Mouse (Mus musculus): ENCODE data around the gene Gm21915. TPM values are rescaled to one million over a fixed set of nuclear protein-coding genes. Genes with fewer than 3 reads are reported as not detected.
A peak's percentile ranks its signal among the peaks of the same experiment; 100 is the strongest.

Gene Gm21915
- polyA plus RNA-seq, 1 experiment from 2014 or later: not detected

- Histone ChIP-seq H3K9ac (replicated peaks; ENCODE audit: low read depth, low read length) (no peak overlapping the region), H3K27ac (ENCODE audit: low read length) (no peak overlapping the region), H3K4me1 (ENCODE audit: control insufficient read depth, insufficient read depth, low read length) (peaks cover 14% of the 10 kb centered on the region), H3K4me3 (ENCODE audit: low read depth, low read length) (no peak overlapping the region), H3K4me2 (replicated peaks; ENCODE audit: low read depth, low read length) (no peak overlapping the region), H3K9me3 (ENCODE audit: control insufficient read depth, low read depth, low read length) (no peaks in the 10 kb centered on the region), H3K27me3 (ENCODE audit: control insufficient read depth, insufficient read depth, low read length) (no peaks in the 10 kb centered on the region), H3K36me3 (ENCODE audit: control insufficient read depth, insufficient read depth, low read length) (0 out of 2 replicates have a peak, but pooled peaks cover 2% of the 10 kb centered on the region)
- ATAC-seq (ENCODE audit: insufficient number of reproducible peaks, insufficient read depth, low FRiP score, low read depth): no peak
- 89% methylated on average over 4 of the region's 4 CpGs for WGBS
These were observed 25.7 kb downstream of the Gm21915 start for GRCm38 (mm10) chr9:40696086-40696485.

DNA sequence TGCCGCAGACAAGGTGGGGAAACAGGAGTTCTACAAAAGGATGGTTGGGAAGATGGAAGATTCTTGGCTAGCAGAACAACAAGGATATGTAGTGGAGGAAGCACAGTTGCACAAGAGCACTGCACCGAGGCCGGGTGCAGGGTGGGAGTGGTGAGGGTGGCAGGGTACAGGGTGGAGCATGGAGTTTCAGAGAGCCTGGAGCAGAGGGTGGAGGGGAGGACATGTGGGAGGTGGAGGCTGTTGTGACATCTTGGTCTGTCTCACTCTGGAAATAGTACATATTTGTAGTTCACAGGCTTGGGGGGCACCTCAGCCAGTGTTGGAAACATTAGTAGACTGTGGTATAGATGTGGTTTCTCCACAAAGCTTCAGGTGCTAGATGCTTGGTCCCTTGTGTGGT lies 28.8 kb downstream of the Gm21915 start:
- Histone ChIP-seq H3K36me3 (ENCODE audit: control insufficient read depth, insufficient read depth, low read length) (0 out of 2 replicates have a peak, but pooled peaks cover 2% of the 10 kb centered on the region), H3K9me3 (ENCODE audit: control insufficient read depth, low read depth, low read length) (no peaks in the 10 kb centered on the region), H3K4me3 (ENCODE audit: low read depth, low read length) (no peak overlapping the region), H3K4me1 (ENCODE audit: control insufficient read depth, insufficient read depth, low read length) (peaks cover 5% of the 10 kb centered on the region; the same call in 1 of the 2 replicates), H3K27ac (ENCODE audit: low read length) (no peak overlapping the region), H3K27me3 (ENCODE audit: control insufficient read depth, insufficient read depth, low read length) (no peaks in the 10 kb centered on the region), H3K9ac (replicated peaks; ENCODE audit: low read depth, low read length) (no peak overlapping the region), H3K4me2 (replicated peaks; ENCODE audit: low read depth, low read length) (no peak overlapping the region)
- 80% methylated on average over 3 of the region's 3 CpGs for WGBS
- no peak for ATAC-seq (ENCODE audit: insufficient number of reproducible peaks, insufficient read depth, low FRiP score, low read depth)

DNA sequence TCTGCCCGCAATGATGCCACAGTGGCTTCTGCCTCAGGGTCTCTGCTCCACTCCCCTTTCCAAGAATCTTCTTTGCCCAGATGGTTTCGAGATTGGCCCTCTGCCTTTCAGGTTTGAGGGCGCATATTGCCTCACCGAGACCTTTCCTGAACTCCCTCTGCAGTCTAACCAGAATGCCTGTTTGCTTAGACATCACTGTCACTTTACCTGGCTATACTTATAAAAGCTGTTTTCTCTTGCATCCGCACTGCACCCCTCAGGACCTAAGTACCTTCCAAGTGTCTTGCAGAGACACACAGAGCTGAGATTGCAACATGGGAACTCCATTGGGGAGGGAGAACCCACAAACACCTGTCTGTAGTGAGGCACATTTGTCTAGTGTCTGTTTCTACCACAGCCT lies 29.8 kb downstream of the Gm21915 start:
- no peaks in the 10 kb centered on the region for H3K9me3 ChIP-seq (ENCODE audit: control insufficient read depth, low read depth, low read length)
- ATAC-seq (ENCODE audit: insufficient number of reproducible peaks, insufficient read depth, low FRiP score, low read depth): no peak
- no peaks in the 10 kb centered on the region for H3K27me3 ChIP-seq (ENCODE audit: control insufficient read depth, insufficient read depth, low read length)
- no peak overlapping the region for H3K4me2 ChIP-seq (replicated peaks; ENCODE audit: low read depth, low read length)
- WGBS: 83% methylated on average over 5 of the region's 5 CpGs
- H3K9ac ChIP-seq (replicated peaks; ENCODE audit: low read depth, low read length): no peak overlapping the region
- H3K4me1 ChIP-seq (ENCODE audit: control insufficient read depth, insufficient read depth, low read length): peaks cover 11% of the 10 kb centered on the region; the same call in 1 of the 2 replicates
- no peak overlapping the region for H3K27ac ChIP-seq (ENCODE audit: low read length)
- H3K4me3 ChIP-seq (ENCODE audit: low read depth, low read length): no peak overlapping the region
- H3K36me3 ChIP-seq (ENCODE audit: control insufficient read depth, insufficient read depth, low read length): 0 out of 2 replicates have a peak, but pooled peaks cover 2% of the 10 kb centered on the region

- H3K36me3 ChIP-seq (ENCODE audit: control insufficient read depth, insufficient read depth, low read length): no peaks in the 10 kb centered on the region
- no peak overlapping the region for H3K27ac ChIP-seq (ENCODE audit: low read length)
- H3K4me2 ChIP-seq (replicated peaks; ENCODE audit: low read depth, low read length): no peak overlapping the region
- peaks cover 17% of the 10 kb centered on the region; the same call in 1 of the 2 replicates for H3K4me1 ChIP-seq (ENCODE audit: control insufficient read depth, insufficient read depth, low read length)
- ATAC-seq (ENCODE audit: insufficient number of reproducible peaks, insufficient read depth, low FRiP score, low read depth): no peak
- no peak overlapping the region for H3K9ac ChIP-seq (replicated peaks; ENCODE audit: low read depth, low read length)
- WGBS: 21% methylated on average over 10 of the region's 10 CpGs
- H3K27me3 ChIP-seq (ENCODE audit: control insufficient read depth, insufficient read depth, low read length): no peaks in the 10 kb centered on the region
- no peak overlapping the region for H3K4me3 ChIP-seq (ENCODE audit: low read depth, low read length)
- H3K9me3 ChIP-seq (ENCODE audit: control insufficient read depth, low read depth, low read length): no peaks in the 10 kb centered on the region
These were observed 34.2 kb downstream of the Gm21915 start for GRCm38 (mm10) chr9:40704364-40705276.

DNA sequence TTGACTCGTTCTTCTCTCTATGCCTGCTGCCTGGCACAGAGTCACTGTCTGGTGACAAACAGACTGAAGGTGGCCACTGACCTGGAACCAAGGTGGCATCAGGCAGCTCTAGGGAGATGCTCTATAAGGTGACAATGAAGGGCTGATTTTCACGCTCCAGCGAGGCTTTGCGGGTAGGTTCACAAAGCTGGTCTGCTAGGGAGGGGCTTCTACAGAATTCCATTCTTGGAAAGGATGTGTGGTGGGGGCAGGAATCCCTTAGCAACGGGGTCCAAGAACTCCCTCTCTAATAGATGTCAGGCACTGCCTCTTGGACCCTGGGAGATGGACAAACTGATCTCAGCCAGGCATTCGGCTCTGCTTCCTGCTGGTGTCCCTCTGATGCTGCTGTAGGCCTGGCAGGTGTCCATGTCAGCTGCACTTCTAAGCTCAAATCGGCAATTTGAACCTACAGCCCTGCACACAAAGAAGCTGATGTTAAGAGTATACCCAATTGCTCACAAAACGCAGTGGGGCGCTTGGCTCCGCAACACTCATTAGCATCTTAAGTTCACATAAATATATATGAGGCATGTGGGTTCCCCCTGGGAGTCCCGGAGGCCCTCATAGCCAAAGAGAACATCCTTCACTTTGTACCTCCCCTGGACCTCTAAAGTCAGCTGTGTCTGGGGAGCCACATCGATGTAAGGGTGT lies 38.2 kb downstream of the Gm21915 start:
- no peak for ATAC-seq (ENCODE audit: insufficient number of reproducible peaks, insufficient read depth, low FRiP score, low read depth)
- H3K9me3 ChIP-seq (ENCODE audit: control insufficient read depth, low read depth, low read length): no peaks in the 10 kb centered on the region
- H3K27ac ChIP-seq (ENCODE audit: low read length): no peak overlapping the region
- WGBS: 66% methylated on average over 12 of the region's 12 CpGs
- H3K36me3 ChIP-seq (ENCODE audit: control insufficient read depth, insufficient read depth, low read length): no peaks in the 10 kb centered on the region
- no peak overlapping the region for H3K4me3 ChIP-seq (ENCODE audit: low read depth, low read length)
- H3K9ac ChIP-seq (replicated peaks; ENCODE audit: low read depth, low read length): no peak overlapping the region
- no peaks in the 10 kb centered on the region for H3K27me3 ChIP-seq (ENCODE audit: control insufficient read depth, insufficient read depth, low read length)
- H3K4me1 ChIP-seq (ENCODE audit: control insufficient read depth, insufficient read depth, low read length): peaks cover 21% of the 10 kb centered on the region; the same call in 1 of the 2 replicates
- H3K4me2 ChIP-seq (replicated peaks; ENCODE audit: low read depth, low read length): no peak overlapping the region

DNA sequence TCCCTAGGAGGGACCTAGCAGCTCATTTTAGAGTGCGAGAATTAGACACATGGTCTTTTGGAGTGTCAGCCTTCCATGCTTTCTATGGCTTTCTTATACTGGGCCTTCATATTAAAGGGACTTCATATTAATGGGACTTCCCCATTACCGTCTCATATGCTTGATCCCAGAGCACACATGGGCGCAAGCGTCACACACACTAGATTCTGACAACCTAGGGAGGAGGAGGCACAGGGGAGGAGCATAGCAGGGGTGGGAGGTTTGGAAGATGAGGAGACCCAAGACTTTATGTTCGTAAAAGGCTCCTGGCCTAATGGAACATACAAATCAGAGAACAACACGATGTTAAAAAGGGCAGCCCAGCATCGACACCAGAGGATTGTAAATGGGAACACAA lies 38.7 kb downstream of the Gm21915 start:
- peaks cover 17% of the 10 kb centered on the region; the same call in 1 of the 2 replicates for H3K4me1 ChIP-seq (ENCODE audit: control insufficient read depth, insufficient read depth, low read length)
- 77% methylated on average over 7 of the region's 7 CpGs for WGBS

DNA sequence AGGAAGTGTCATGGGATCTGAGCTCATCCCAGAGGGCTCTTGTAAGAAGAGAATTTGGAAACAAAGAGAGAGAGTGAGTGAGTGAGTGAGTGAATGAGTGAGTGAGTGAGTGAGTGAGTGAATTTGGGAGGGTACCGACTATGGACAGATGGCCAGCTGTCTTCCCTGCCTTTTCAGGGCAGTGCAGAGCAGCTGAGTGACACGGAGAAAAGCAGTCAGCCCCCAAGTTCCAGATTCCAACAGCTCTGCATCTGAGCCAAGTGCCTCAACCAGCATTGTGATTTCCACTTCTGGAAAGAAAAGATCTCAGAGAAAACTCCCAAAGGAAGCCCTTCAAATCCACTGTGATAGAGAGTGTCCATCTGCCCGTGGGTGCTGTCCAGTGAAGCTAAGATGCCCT lies 39.2 kb downstream of the Gm21915 start:
- 42% methylated on average over 3 of the region's 3 CpGs for WGBS
- Histone ChIP-seq H3K4me3 (ENCODE audit: low read depth, low read length) (no peak overlapping the region), H3K4me2 (replicated peaks; ENCODE audit: low read depth, low read length) (no peak overlapping the region), H3K36me3 (ENCODE audit: control insufficient read depth, insufficient read depth, low read length) (no peaks in the 10 kb centered on the region), H3K9ac (replicated peaks; ENCODE audit: low read depth, low read length) (no peak overlapping the region), H3K4me1 (ENCODE audit: control insufficient read depth, insufficient read depth, low read length) (peaks cover 13% of the 10 kb centered on the region; the same call in 1 of the 2 replicates), H3K27me3 (ENCODE audit: control insufficient read depth, insufficient read depth, low read length) (no peaks in the 10 kb centered on the region), H3K27ac (ENCODE audit: low read length) (peak overlapping the region; percentile 7; the same call in 1 of the 2 replicates), H3K9me3 (ENCODE audit: control insufficient read depth, low read depth, low read length) (no peaks in the 10 kb centered on the region)
- no peak for ATAC-seq (ENCODE audit: insufficient number of reproducible peaks, insufficient read depth, low FRiP score, low read depth)

More for the DNA sequence above, 38.7 kb downstream of the Gm21915 start:
- no peak overlapping the region for H3K9ac ChIP-seq (replicated peaks; ENCODE audit: low read depth, low read length)
- no peak overlapping the region for H3K4me3 ChIP-seq (ENCODE audit: low read depth, low read length)
- H3K27ac ChIP-seq (ENCODE audit: low read length): peak overlapping the region; percentile 7; the same call in 1 of the 2 replicates
- no peaks in the 10 kb centered on the region for H3K9me3 ChIP-seq (ENCODE audit: control insufficient read depth, low read depth, low read length)
- no peaks in the 10 kb centered on the region for H3K27me3 ChIP-seq (ENCODE audit: control insufficient read depth, insufficient read depth, low read length)
- ATAC-seq (ENCODE audit: insufficient number of reproducible peaks, insufficient read depth, low FRiP score, low read depth): no peak
- no peak overlapping the region for H3K4me2 ChIP-seq (replicated peaks; ENCODE audit: low read depth, low read length)
- no peaks in the 10 kb centered on the region for H3K36me3 ChIP-seq (ENCODE audit: control insufficient read depth, insufficient read depth, low read length)

DNA sequence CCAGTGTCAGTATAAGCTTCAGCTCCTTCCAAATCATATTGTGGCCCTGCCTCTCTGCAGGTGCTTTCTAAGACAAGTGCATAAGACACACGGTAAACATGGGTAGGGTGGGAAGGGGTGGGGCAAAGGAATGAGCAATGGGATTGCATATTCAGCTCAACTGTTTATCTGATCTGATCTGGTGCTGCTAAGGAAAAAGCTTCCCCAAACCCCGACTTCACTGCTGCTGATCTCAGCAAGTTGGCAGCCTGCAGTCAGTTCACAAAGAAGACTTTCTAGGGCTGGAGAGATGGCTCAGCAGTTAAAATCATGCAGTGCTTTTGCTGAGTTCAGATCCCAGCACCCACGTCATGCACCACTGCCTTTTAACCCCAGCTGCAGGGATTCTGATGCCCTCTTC lies 39.6 kb downstream of the Gm21915 start:
- Histone ChIP-seq H3K36me3 (ENCODE audit: control insufficient read depth, insufficient read depth, low read length) (no peaks in the 10 kb centered on the region), H3K4me2 (replicated peaks; ENCODE audit: low read depth, low read length) (no peak overlapping the region), H3K9me3 (ENCODE audit: control insufficient read depth, low read depth, low read length) (no peaks in the 10 kb centered on the region), H3K27ac (ENCODE audit: low read length) (peak overlapping the region; percentile 21; the same call in 1 of the 2 replicates), H3K27me3 (ENCODE audit: control insufficient read depth, insufficient read depth, low read length) (no peaks in the 10 kb centered on the region), H3K4me1 (ENCODE audit: control insufficient read depth, insufficient read depth, low read length) (peaks cover 10% of the 10 kb centered on the region; the same call in 1 of the 2 replicates), H3K4me3 (ENCODE audit: low read depth, low read length) (no peak overlapping the region), H3K9ac (replicated peaks; ENCODE audit: low read depth, low read length) (no peak overlapping the region)
- ATAC-seq (ENCODE audit: insufficient number of reproducible peaks, insufficient read depth, low FRiP score, low read depth): no peak
- WGBS: 44% methylated on average over 3 of the region's 3 CpGs
